Mouse (Mus musculus) midbrain, embryonic 12.5 days (tissue): ENCODE measurements around the gene Gm10563. TPM values are rescaled to one million over a fixed set of nuclear protein-coding genes. Genes with fewer than 3 reads are reported as not detected.

Experiments
- ATAC-seq: fragments of 200-750 bp; cut with Nextera tagmentation; 2 replicates; pipeline ENCODE4 v1.8.0; 2017; ENCODE audit warnings: low read depth, moderate TSS enrichment, moderate library complexity; ENCODE audit not compliant: low FRiP score
- H3K27ac ChIP-seq: fragments of 300-500 bp; sonication (generic); replicated peaks from 2 replicates; pipeline ENCODE4 v1.5.1; 2016; ENCODE audit warnings: mild to moderate bottlenecking
- H3K27me3 ChIP-seq: fragments of 300-500 bp; sonication (generic); 2 replicates; pipeline ENCODE4 v1.6.1; 2016; ENCODE audit warnings: mild to moderate bottlenecking
- H3K36me3 ChIP-seq: fragments of 300-500 bp; sonication (generic); 2 replicates; pipeline ENCODE4 v1.6.1; 2016
- H3K4me1 ChIP-seq: fragments of 300-500 bp; sonication (generic); 2 replicates; pipeline ENCODE4 v1.6.1; 2016
- H3K4me2 ChIP-seq: fragments of 300-500 bp; sonication (generic); replicated peaks from 2 replicates; pipeline ENCODE4 v1.6.1; 2016; ENCODE audit warnings: mild to moderate bottlenecking, moderate library complexity
- H3K4me3 ChIP-seq: fragments of 300-500 bp; sonication (generic); 2 replicates; pipeline ENCODE4 v1.5.1; 2016; ENCODE audit warnings: mild to moderate bottlenecking
- H3K9ac ChIP-seq: fragments of 300-500 bp; sonication (generic); replicated peaks from 2 replicates; pipeline ENCODE4 v1.6.1; 2016; ENCODE audit warnings: mild to moderate bottlenecking, moderate library complexity
- H3K9me3 ChIP-seq: fragments of 300-500 bp; sonication (generic); 2 replicates; pipeline ENCODE4 v1.6.1; 2016; ENCODE audit warnings: mild to moderate bottlenecking
- WGBS: fragments of 180-500 bp; shearing (Covaris S2); methylation state at CpG from one replicate; pipeline ENCODE4 v1.1.7; 2016; 5-methylcytosine and 5-hydroxymethylcytosine counted together
- polyA plus RNA-seq: library from polyadenylated mRNA; unstranded; fragments of >200 nt; fragmentation: Nextera tagmentation; extraction: Ambion mirVana; gene quantifications from 2 replicates; pipeline ENCODE4 v1.2.1, GENCODE M21; 2016

Gene Gm10563
- polyA plus RNA-seq, 1 experiment from 2014 or later: not detected

GRCm38 (mm10) chr4:155568632-155569370 lies 76.4 kb downstream of the Gm10563 start:
- H3K4me2 ChIP-seq: no peak overlapping the region
- H3K36me3 ChIP-seq: no peaks in the 10 kb centered on the region
- 91% methylated on average over 7 of the region's 7 CpGs for WGBS
- H3K4me3 ChIP-seq: no peak overlapping the region
- no peak for ATAC-seq
- H3K9me3 ChIP-seq: no peaks in the 10 kb centered on the region
- no peak overlapping the region for H3K27ac ChIP-seq
- peaks cover 16% of the 10 kb centered on the region for H3K4me1 ChIP-seq
- H3K9ac ChIP-seq: no peak overlapping the region
- H3K27me3 ChIP-seq: no peaks in the 10 kb centered on the region

GRCm38 (mm10) chr4:155568170-155568569 lies 77.0 kb downstream of the Gm10563 start:
- no peak overlapping the region for H3K4me2 ChIP-seq
- no peaks in the 10 kb centered on the region for H3K9me3 ChIP-seq
- 40% methylated on average over 2 of the region's 2 CpGs for WGBS
- no peak overlapping the region for H3K9ac ChIP-seq
- H3K36me3 ChIP-seq: no peaks in the 10 kb centered on the region
- no peaks in the 10 kb centered on the region for H3K27me3 ChIP-seq
- no peak for ATAC-seq
- no peak overlapping the region for H3K4me3 ChIP-seq
- H3K27ac ChIP-seq: no peak overlapping the region
- peaks cover 16% of the 10 kb centered on the region for H3K4me1 ChIP-seq

- H3K4me3 ChIP-seq: no peak overlapping the region
- no peak overlapping the region for H3K4me2 ChIP-seq
- H3K9ac ChIP-seq: no peak overlapping the region
- no peak overlapping the region for H3K27ac ChIP-seq
- no peak for ATAC-seq
- H3K36me3 ChIP-seq: no peaks in the 10 kb centered on the region
- no peaks in the 10 kb centered on the region for H3K27me3 ChIP-seq
- WGBS: 85% methylated on average over 8 of the region's 8 CpGs
- H3K9me3 ChIP-seq: no peaks in the 10 kb centered on the region
- peaks cover 29% of the 10 kb centered on the region for H3K4me1 ChIP-seq
Measured at GRCm38 (mm10) chr4:155566555-155566954, 78.7 kb downstream of the Gm10563 start.

Other genes with a start within 250 kb of the Gm10563 start
- 0.27 TPM in 1 of 2 replicates, not detected in the other for gene Gabrd, start 247.3 kb downstream of the Gm10563 start, polyA plus RNA-seq
- 5.6 and 6.9 TPM in 2 replicates for gene Cfap74, start 236.2 kb downstream of the Gm10563 start, polyA plus RNA-seq
- gene Tmem52, start 176.3 kb downstream of the Gm10563 start, polyA plus RNA-seq: 0.20 TPM in 1 of 2 replicates, not detected in the other
- 751 and 797 TPM in 2 replicates for gene Gnb1, start 154.0 kb downstream of the Gm10563 start, polyA plus RNA-seq
- 92.5 and 96.6 TPM in 2 replicates for gene Nadk, start 83.0 kb downstream of the Gm10563 start, polyA plus RNA-seq
- 15.4 and 17.1 TPM in 2 replicates for gene Slc35e2, start 44.0 kb downstream of the Gm10563 start, polyA plus RNA-seq
- 84.0 and 84.9 TPM in 2 replicates for gene Cdk11b, start 20.6 kb downstream of the Gm10563 start, polyA plus RNA-seq
- gene Mmp23, start 8.0 kb upstream of the Gm10563 start, polyA plus RNA-seq: 4.4 and 5.7 TPM in 2 replicates
- gene Mib2, start 23.8 kb upstream of the Gm10563 start, polyA plus RNA-seq: 32.7 and 35.0 TPM in 2 replicates
- gene Fndc10, start 48.9 kb upstream of the Gm10563 start, polyA plus RNA-seq: 5.7 and 7.0 TPM in 2 replicates
- 140 TPM in 2 replicates for gene Ssu72, start 59.4 kb upstream of the Gm10563 start, polyA plus RNA-seq
- 4.2 and 4.7 TPM in 2 replicates for gene Tmem240, start 89.4 kb upstream of the Gm10563 start, polyA plus RNA-seq
- 87.1 and 97.3 TPM in 2 replicates for gene Atad3a, start 115.7 kb upstream of the Gm10563 start, polyA plus RNA-seq
- 13.9 and 14.6 TPM in 2 replicates for gene Vwa1, start 129.3 kb upstream of the Gm10563 start, polyA plus RNA-seq
- 0.38 and 0.63 TPM in 2 replicates for gene Tmem88b, start 140.5 kb upstream of the Gm10563 start, polyA plus RNA-seq
- not detected in 2 replicates for gene Ankrd65, start 145.0 kb upstream of the Gm10563 start, polyA plus RNA-seq
- gene Mrpl20, start 157.5 kb upstream of the Gm10563 start, polyA plus RNA-seq: 207 and 220 TPM in 2 replicates
- gene Ccnl2, start 167.1 kb upstream of the Gm10563 start, polyA plus RNA-seq: 206 and 218 TPM in 2 replicates
- gene Aurkaip1, start 185.9 kb upstream of the Gm10563 start, polyA plus RNA-seq: 130 and 136 TPM in 2 replicates
- gene Mxra8, start 194.3 kb upstream of the Gm10563 start, polyA plus RNA-seq: 31.9 and 36.0 TPM in 2 replicates
- 8.4 and 9.8 TPM in 2 replicates for gene Dvl1, start 202.0 kb upstream of the Gm10563 start, polyA plus RNA-seq
- 0.51 and 0.57 TPM in 2 replicates for gene Tas1r3, start 218.0 kb upstream of the Gm10563 start, polyA plus RNA-seq
- gene Cptp, start 224.0 kb upstream of the Gm10563 start, polyA plus RNA-seq: 21.7 and 23.5 TPM in 2 replicates
- gene Ints11, start 224.1 kb upstream of the Gm10563 start, polyA plus RNA-seq: 88.3 and 95.4 TPM in 2 replicates
- gene Pusl1, start 246.4 kb upstream of the Gm10563 start, polyA plus RNA-seq: 47.7 and 51.9 TPM in 2 replicates
- gene Acap3, start 246.4 kb upstream of the Gm10563 start, polyA plus RNA-seq: 54.6 and 61.2 TPM in 2 replicates